Mouse (Mus musculus) right cerebral cortex, postnatal 36 days (tissue): Measurements from ENCODE around the gene Natd1.

ENCODE experiments used
- DNase-seq, 2 experiments: peaks; one replicate each; pipeline ENCODE4 v3.0.0; 2022; ENCODE audit warnings: low spot score in 2 of 2, mixed read lengths in 1 of 2

The Natd1 gene

GRCm38 (mm10) chr11:60914491-60914890, at the start of gene Natd1:
TSS of gene Natd1 (minus strand) at chr11:60914750.
- DNase-seq: no peak

DNA sequence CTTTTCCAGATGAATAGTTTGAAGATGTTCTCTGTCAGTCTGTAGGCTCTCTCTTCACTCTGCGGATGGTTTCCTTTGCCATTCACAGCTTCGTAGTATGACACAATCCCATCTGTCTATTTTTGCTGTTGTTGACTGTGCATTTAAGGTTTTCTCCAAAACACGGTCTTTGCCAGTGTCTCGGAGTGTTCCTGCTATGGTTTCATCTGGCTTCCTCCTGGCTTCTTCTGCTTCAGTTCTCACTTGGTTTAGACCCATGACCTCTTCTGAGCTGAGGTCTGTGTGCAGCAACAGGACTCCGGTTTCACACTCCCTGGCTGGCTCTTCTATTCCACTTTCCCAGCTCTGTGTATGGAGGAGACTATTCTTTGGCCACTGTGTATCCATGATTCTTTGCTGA, 48.2 kb upstream of the Natd1 start:
- no peak for DNase-seq

GRCm38 (mm10) chr11:60961176-60961575, 46.6 kb upstream of the Natd1 start:
- no peak for DNase-seq

DNA sequence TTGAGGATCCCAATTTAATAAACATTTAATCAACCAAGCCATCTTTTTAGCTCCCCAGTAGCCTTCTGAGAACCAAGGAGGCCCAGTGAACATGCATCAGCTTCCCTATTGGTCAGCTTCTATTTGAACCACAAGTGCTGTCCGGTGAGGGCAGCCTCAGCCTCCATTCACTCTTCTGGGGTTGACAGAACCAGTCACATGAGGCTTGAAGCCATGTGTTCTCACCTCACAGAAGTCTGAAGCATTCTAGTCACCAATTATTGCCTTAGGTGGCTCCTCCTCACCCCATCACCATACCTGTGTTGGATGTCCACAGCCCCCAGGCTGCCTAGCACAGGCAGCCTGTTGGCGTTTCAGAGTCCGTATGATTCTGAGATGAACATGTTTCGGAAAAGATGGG, 44.4 kb upstream of the Natd1 start:
- DNase-seq: no peak

- no peak for DNase-seq
Observed at GRCm38 (mm10) chr11:60955621-60956383, 41.3 kb upstream of the Natd1 start.

GRCm38 (mm10) chr11:60954255-60955104, 39.9 kb upstream of the Natd1 start:
- DNase-seq: no peak

DNA sequence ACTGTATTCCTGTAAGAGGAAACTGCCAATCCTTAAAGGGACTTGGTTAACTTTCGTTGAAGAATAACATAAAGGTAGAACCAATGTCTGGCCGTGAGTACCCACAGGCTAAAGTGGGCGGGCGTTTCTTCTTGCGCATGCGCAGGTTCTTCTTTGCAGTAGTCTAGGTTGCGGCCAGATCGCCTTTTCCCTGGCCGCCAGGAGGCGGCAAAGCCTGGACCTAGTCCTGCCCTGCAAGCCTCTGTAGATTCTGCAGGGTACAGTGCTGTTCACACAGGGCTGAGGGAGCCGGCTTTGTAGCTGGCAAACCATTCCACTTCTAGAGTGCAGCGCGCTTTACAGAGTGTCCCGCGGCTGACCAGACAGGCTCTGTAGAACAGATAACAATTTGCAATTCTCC, 39.3 kb upstream of the Natd1 start:
- peak; percentile 78 to 82 for DNase-seq

DNA sequence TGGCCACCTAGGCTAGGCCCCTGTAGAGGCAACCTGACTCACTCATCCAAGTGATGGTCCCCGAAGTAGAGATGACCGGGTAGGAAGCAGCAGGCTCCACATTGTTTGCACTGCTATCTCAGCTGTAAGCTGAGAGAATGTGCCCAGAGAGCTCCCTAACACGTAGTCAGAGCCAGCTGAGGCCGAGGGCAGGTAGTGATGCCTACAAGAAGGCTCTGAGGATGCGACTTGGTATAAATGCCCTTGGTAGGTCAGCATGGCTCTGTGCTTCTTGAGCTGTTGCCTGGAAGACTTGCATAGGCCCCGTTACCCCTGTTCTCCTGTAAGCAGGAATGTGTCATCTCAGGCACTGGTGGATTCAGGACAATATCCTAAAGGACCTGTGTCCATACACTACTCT, 38.4 kb upstream of the Natd1 start:
- no peak for DNase-seq

DNA sequence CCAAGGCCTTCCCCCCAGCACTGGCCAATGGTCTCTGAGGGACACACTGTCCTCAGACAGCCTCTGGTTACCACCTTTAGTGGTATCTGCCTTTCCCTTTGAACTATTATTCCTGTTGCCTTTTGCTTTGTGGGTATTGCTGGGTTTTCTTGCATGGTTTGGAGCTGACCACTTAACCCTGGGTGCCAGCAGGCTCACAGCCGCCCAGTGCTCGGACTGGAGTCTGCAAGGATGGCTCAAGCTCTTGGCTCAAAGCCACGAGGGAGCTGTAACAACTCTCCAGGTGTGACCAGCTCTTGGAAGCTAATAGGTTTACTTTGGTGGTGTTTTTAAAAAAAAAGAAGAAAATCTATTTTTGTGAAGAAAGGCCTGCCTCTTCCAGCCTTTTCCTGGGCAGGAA, 37.8 kb upstream of the Natd1 start:
- no peak for DNase-seq

DNA sequence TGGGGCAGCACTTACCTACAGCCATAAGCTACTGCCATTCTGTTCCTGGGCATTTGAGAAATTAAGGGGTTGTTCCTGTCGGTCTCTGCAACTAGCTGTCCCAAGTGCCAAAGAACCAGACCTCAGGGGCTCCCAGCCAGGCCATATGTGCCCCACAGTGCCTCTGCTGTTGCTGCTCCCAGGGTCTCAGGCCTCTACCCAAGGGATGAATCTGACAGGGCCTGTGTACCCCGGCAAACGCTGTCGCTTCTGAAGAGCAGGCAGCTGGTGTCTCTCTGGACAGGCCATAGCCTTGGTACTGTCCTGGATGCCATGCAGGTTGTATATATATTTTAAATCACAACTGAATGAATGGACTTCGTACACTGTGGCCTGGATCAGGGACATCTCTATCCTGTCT, 37.3 kb upstream of the Natd1 start:
- DNase-seq: no peak

GRCm38 (mm10) chr11:60945003-60945402, 30.5 kb upstream of the Natd1 start:
- no peak for DNase-seq

DNA sequence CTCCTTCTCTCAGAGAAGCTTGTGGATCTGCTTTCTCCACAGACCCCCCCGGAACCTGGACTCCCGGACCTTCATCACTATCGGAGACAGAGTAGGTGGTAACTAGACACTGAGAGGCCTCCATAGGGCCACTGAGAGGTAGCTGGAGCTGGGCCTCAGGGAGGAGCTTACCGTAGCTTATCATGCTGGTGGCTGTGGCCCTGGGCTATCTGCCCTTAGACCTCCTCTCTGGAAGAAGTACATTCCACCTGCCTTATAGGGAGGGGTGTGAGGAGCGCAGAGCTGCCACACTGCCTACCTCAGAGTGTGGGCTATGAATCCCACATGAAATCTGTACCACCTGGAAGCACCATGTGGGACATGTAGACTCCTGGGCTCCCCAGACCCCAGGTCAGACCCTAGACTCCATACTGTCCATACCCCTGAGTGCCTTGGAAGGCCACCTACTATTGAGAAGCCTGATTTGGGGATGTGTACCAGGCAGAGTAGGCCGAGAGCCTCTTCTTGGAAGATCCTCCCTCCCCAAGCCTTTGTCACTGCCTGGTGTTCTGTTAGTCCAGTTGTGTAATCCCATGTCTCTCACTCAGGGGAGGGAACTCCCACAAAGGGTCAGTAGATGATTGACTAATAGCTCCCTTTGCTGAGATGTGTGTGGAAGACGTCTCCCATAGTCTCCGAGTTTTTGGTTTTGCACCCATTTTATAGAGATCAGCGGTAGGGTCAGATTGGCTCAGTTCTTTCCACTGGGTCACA, 27.9 kb upstream of the Natd1 start:
- DNase-seq: no peak

DNA sequence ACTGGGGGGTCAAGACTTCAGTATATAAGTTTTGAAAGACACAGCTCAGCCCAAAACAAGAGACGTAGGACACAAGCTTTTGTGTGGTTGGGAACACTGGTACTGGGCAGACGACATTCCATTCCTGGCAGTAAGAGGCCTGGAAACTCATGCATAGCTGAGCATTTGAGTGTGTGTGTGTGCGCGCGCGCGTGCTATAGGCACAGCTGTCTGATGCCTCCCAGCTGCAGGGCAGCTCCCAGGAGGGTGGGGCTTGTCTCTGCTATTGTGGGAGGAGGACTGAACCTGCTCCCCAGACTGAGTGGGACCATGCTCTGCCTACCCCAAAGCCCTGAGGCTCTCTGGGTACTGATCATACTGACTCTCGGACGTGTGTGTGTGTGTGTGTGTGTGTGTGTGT, 26.8 kb upstream of the Natd1 start:
- no peak for DNase-seq

DNA sequence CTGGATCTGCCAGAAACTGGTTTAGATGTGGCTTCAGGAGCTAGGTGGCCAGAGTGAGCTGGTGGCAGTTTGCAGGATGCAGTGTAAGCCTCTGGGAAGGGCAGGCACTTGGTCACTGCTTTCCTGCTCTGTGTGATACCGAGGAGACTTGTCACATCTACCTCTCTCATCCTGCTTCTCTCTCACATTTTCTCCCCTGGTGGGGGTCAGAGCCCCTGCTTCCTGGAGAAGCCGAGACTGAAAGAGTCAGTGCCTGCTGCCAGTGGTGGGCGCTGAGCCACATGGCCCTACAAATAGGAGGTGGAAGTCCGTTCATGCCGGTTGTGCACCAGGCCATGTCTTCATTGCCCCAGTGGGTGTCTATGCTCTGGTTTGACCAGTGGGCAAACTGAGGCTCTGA, 26.0 kb upstream of the Natd1 start:
- no peak for DNase-seq

- DNase-seq: no peak
Observed at GRCm38 (mm10) chr11:60939487-60939886, 24.9 kb upstream of the Natd1 start.

GRCm38 (mm10) chr11:60937611-60938010, 23.1 kb upstream of the Natd1 start:
- DNase-seq: no peak

GRCm38 (mm10) chr11:60935975-60936373, 21.4 kb upstream of the Natd1 start:
- DNase-seq: no peak

GRCm38 (mm10) chr11:60935326-60935974, 20.9 kb upstream of the Natd1 start:
- DNase-seq: peak; percentile 48 to 57

- no peak for DNase-seq
Observed at GRCm38 (mm10) chr11:60934795-60935194, 20.2 kb upstream of the Natd1 start.

GRCm38 (mm10) chr11:60933178-60933930, 18.8 kb upstream of the Natd1 start:
- no peak for DNase-seq

- DNase-seq: no peak
Observed at GRCm38 (mm10) chr11:60932503-60933020, 18.0 kb upstream of the Natd1 start.
